Mouse (Mus musculus): ENCODE results near the gene Dock9.
"Not testable (repeated sequence)": the region's sequence is repeated elsewhere in the genome, so short reads cannot be mapped to it uniquely, and the experiment has no call there.

The Dock9 gene

DNA sequence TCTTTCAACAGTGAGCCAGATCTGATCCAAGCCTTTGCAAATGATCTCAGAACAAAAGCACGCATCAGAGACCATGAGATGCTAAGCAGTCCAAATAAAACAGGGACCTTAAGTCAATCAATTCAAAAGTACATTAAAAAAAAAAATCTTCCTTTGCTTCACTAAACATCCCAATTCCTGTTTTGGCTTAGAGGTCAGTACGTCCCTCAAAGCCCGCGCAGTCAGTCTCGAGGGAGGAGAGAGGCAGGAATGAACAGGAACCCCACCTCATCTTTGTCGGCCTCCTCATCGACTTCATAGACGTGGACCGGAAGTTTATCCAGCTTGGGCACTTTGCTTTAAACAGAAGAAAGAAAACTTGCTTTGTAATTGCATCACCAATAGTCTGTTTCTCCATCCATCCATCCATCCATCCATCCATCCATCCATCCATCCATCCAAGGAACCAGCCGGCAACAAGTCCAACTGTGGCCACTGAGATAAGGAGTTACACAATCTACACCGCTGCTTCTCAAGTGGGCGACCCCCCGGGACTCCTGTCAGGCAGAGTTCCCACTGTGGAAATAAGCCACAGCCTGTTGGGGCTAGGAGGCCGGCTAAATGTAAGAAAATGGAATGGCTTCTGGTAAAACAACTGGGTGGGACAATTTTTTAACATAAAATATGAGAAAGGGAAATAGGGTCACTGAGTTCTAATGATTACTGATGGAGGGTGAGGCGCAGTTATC lies 137.3 kb downstream of the Dock9 start:
- no peak for DNase-seq (ENCODE audit: low spot score in 2 of 2)

DNA sequence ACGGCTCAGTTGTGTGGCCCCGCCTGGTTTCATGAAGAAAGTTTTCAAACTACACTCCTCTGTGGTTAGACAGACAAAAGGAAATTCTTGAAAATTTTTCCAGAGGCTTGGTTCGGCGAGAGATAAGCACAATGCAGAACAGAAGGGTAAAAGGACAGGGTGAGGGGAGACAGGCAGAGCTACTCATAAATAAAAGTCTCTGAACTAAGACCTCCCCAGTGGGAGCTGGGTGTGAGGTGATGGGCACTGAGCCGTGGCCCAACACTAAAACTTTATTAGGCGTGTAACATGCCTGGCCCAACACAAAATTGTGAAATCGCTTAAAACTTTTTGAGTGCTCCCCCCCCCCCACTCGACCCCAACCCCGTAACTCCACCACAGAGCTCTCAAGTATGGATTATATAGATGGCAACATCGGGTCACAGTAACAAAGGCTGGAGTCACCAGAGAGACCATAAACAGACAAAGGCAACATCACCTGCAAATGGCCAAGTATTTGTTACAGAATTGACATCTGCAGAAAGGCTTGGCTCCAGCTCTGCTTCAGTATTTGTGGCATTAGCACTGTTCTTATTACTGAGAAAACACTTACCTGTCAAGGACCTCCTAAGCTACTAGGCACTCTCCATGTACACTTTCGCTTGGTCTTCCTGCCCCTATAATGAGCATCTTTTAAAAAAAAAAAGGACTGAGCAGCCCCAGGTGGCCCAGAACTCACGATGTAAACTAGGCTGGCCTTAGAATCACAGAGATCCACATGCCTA lies 138.4 kb downstream of the Dock9 start:
- no peak for DNase-seq (ENCODE audit: low spot score in 2 of 2)

DNA sequence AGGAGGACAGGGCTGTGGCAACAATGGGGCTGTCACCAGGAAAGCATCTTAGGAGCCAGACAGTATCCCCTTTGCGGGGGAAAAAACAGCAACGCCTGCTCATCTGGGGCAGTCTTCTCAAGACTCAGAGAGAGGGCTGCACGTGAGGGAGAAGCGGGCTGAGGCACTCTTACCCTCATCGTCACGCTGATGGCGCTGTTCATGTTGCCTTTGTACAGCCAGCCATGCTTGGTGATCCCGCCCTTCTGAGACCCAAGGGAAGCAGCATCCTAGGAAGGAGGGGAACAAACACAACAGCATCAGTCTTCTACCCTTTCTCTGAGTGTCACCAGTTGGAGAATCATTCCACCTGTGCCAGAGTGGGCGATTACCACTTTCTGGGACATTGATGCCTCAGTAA lies 139.1 kb downstream of the Dock9 start:
- DNase-seq (ENCODE audit: low spot score in 2 of 2): no peak

DNA sequence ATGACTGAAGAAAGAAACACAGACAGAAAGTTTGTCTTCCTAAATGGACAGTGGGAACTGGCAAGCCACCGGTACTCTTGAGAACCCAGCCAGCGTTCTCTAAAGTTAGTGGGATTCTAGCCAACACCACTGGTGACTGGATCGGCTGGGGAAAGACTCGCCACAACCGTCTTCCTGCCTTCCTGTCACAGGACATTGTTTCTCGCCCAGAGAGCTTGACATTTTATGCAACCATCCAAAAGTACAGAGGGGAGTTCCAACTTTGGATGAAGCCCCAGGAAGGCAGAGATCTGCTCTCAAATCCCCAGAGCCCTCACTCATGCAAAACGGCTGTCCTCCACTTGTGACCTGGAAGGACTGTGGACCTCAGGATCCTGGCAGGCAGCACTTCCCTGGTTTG lies 140.0 kb downstream of the Dock9 start:
- no peak for DNase-seq (ENCODE audit: low spot score in 2 of 2)

DNA sequence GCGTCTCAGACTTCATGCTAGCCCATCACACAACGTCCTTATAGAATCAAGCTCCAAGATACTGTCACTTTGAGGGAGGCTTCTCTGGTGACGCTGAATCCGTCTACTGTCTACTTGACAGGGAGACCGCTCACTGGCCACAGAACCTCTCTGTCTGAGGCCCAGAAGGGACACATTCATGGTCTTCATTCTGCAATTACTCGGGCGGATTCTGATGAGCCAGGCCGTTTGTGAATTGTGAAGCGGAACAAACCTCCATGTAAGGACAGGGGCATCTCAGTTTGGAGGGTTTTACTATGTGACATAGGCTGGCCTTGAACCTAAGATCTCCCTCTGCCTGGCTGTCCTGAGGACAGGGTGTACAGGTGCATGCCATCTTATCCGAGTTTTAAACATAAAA lies 140.7 kb downstream of the Dock9 start:
- DNase-seq (ENCODE audit: low spot score in 2 of 2): no peak

DNA sequence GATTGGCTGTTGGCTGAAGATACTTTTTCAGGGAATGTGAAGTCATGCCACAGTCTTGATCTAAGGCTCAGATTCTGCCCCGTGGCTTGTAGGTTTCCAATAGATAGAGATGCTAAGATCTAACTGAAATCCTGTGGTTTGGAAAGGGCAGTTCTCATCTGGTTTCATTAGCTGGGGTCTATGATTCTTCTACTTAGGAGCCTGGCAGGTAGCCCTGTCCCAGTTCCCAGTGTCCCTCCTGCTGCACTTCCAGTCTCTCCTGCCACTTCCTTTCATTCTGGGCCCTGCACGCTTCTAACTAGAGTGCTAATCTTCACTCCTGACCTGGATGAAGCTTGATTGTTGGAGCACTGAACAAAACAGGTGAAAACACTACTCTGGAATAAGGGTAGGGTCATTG lies 142.7 kb downstream of the Dock9 start:
- no peak for DNase-seq (ENCODE audit: low spot score in 2 of 2)

DNA sequence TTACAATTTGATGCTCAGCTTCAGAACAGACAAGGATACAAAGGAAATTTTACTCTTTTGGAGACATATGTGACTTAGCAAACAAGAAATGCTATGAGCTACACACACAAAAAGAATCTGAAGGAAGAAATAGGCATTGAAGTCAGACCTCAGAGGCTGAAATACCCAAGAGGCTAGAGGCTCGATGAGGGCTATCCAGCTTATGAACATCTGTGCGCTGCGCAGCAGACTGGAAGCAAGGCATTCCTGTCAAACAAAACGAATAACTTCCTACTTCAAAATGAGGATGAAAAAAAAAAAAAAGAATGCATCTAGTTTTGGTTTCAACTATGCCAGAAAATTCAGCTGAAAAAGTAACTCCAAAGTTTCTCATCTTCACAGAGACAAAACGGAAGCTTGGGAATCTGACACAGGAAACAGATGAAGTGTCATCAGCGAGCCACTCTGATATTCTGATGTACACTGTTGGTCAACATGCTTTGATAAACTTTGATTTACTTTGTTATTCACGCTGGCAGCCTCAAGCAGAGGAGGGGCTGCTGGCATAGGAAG lies 143.1 kb downstream of the Dock9 start:
- DNase-seq (ENCODE audit: low spot score in 2 of 2): no peak

DNA sequence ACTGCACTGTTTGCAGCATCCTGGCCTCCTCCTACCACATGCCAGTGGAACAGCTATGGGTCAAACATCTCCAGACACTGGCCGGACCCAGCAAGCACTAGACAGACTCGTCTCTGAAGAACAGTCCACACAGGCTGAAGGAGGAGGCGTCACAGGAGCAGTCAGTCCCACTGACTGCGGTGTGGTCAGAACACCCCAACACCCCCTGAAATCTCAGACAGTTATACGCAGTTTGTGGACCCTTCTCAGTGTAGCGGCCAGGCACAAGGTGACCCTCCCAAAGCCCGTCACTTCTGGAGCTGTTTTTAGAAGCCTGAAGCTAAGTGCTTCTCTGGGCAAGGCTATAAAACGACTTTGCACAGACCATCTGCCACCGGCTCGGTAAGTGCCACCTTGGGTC lies 143.9 kb downstream of the Dock9 start:
- DNase-seq (ENCODE audit: low spot score in 2 of 2): no peak

DNA sequence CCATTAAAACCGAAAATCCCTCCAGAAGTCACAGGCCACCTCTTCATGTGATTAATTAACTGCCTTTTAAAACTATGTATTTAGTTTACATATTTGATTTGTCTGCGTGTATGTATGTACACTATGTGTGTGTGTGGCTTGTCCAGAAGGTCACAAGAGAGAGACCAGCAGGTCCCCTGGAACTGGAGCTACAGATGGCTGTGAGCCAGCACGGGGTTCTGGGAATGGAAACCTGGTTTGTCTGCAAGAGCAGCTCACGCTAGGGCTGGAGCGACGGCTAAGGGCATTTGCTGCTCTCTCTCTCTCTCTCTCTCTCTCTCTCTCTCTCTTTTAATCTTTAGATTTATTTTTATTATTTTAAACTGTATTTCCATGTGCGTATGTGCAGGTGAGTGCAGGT lies 144.4 kb downstream of the Dock9 start:
- no peak for DNase-seq (ENCODE audit: low spot score in 2 of 2)

DNA sequence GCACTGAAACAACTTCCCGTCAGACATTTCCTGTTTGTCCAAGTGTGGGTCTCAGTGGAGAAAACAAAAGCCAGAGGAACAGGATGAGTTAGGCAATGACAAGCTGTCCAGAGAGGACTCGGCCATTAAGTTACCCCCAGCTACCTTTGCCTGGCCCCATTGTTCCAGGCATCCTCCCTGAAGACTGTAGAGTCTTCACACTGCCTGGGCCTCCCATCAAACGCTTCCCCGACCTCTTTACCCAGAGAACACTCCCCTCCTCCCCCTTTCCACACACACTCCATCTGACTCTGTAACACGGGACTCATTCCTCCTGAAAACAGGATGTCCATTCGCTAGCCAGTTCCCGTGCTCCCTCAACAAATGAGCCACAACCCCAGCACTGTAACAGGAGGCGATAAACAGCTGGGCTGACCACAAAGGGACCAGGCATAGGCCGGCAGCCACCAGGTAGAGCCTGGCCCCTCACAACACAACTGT lies 149.0 kb downstream of the Dock9 start:
- DNase-seq (ENCODE audit: low spot score in 2 of 2): no peak

DNA sequence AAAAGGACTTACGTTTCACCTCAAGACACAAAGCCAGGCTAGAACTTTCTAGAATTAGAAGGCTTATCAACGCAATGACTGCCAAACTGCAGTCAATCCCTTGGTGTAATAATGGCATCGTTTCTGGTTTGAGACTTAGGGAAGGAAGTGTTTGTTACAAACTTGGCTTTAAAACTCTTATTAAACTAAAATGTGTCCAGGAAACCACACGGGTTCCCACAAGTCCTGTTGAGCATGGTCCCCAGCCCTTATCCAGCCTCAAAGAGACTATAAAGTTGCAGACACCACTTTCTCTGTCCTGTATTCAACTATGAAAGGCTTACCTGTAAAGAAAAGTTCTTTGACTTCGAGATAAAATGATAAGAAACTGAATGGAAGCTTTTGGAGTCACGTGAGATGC lies 149.9 kb downstream of the Dock9 start:
- DNase-seq (ENCODE audit: low spot score in 2 of 2): no peak

DNA sequence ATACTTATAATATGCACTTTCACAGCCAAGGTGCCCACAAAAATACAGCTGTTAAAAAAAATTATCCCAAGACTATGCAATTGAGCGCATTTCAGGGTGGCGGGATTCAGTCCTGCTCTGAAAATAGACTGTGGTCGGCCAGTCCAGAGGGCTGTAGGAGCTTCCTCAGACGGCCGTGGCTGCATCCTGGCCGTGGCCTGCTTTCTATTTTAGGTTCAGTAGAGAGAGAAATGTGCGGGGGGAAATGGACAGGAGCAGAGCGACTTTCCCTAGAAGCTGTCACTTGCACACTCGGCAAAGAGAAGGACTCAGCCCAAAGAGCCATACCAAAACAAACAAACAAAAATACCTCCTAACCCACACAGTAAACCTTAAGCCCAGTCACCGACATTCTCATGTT lies 151.0 kb downstream of the Dock9 start:
- no peak for DNase-seq (ENCODE audit: low spot score in 2 of 2)

DNA sequence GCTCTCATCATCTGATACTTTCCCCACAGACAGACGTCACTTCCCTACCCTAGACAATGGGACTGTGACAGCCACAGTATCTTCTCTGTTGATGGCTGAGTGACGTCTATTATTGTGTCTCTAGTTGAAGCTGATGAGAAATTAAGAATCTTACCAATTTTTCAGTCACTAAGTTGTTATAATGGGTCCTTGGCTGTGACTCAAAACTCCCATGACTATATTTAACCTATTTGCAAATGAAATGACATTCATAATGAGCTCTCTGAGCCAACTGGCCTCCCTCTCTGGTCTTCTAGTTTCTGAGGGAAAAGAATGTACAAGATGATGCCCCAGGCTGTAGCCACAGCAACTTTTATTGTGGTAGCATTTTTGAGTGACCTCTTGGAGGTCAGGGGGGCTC lies 153.3 kb downstream of the Dock9 start:
- no peak for DNase-seq (ENCODE audit: low spot score in 2 of 2)

DNA sequence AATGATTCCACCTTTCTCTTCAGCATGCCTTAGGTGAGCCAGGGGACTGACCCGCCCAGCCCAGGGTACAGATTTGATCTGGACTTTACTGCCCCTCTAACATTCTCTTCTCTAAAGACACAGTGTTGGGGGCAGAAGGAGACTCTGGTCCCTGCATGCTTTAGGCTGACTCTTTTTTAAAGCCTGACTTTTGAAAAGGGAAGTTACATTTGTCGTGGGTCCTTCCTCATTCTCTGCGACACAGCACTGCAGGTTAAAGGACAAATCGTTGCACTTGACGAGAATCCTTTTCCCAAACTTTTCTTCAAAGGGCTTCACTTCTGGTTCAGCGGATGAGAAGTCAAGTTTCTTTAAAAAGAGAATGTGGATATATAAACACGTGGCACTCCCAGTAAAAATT lies 156.4 kb downstream of the Dock9 start:
- DNase-seq (ENCODE audit: low spot score in 2 of 2): no peak

DNA sequence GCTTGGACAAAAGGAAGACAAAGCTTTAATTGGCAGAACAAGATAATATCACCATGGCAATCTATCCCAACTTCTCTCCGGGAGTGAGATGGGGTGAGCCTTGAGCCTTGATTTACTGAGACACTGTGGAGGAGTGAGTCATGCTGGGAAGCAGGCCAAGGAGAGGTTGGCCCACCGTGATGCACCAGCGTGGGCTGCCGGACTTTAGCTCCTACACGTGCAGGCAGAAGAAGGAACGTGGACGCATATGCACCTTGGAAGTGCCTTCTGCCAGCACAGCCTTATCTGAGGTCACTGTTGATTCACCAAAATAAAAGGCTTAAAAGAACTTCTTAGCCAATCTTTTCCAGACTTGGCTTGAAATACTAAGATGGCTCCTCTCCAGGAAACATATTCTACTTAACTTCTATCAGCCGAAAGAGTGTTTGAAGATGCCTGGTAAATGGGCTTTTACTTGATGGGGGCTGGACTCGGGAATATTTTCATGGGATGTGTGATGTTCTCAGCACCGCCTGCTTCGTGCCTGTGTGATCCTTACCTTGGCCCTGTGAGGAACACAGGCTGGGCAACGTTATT lies 160.6 kb downstream of the Dock9 start:
- no peak for DNase-seq (ENCODE audit: low spot score in 2 of 2)

DNA sequence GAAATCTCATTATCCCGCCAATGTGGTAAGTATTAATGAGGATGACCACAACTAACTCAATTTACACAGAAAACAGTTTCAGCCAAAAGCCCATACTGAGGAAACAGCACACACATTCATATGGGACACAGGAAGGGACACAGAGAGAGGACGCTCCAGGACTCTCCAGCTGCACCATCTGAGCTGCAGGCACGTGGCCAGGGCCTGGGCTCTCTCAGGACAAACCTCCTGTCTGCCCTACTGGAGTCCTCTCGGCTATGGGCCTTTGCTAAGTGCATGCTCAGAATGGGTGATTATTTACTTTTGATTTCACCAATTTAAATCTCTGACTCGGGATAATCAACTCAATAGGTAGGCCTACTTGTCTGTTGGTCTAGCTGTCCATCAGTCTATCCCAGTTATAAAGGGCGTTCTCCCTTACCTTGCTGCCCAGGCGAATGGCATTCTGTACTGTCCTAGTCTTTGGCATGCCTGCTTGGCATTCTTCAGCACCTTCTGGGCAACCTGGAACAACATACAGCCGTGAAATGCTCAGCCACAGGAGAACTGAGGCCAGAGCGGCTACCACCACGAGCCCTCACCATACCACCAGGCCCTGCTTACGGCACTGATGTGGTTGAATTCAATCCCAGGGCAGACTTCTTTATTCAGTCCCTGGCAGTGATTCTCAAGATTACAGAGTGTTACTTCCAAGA lies 162.8 kb downstream of the Dock9 start:
- no peak for DNase-seq (ENCODE audit: low spot score in 2 of 2)

DNA sequence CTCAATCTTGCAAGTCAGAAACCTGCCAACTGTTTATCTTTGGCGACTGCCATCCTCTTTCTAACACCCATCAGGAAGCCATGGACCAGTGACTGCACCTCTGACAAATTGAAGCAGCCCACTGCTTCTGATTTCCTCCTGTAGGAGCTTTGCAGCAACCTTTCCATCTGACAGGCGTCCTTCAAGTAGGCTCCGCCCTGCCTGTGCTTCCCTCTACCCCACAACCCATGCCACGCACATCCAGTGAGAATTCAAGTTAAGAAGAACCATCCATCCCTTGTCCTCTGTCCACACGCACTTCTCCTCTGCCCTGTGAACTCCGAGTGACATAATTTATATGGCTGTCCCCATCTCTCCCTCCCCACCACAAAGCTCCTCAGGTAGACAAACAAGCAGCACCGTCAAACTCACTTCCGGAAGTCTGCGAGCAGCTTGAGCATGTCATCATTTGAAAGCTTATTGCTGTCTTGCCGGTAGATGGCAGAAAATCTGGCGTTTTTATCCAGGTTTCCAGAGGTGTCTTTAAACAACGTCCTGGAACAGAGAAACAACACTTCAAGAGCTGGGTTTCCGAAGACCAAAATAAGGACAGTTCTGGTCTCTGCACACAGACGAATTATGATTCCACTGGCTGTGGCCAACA lies 163.4 kb downstream of the Dock9 start:
- DNase-seq (ENCODE audit: low spot score in 2 of 2): no peak

DNA sequence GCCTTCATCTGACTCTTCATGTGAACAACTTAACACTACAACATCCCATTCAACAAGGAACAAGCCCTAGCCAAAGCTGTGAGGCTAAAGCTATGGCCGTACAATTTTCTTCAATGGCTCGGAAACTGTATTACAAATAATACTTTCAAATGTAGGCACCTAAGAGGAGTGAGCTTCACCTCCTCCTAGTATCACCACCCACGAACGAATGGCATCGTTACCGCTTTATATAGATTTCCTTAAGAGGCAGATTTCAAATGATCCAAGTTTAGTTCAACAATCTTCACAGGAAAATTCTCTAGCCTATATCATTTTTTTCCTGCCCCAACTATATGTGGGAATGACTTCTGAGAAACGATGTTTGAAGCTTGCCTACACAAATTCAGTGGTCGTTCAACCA lies 165.7 kb downstream of the Dock9 start:
- DNase-seq (ENCODE audit: low spot score in 2 of 2): no peak

DNA sequence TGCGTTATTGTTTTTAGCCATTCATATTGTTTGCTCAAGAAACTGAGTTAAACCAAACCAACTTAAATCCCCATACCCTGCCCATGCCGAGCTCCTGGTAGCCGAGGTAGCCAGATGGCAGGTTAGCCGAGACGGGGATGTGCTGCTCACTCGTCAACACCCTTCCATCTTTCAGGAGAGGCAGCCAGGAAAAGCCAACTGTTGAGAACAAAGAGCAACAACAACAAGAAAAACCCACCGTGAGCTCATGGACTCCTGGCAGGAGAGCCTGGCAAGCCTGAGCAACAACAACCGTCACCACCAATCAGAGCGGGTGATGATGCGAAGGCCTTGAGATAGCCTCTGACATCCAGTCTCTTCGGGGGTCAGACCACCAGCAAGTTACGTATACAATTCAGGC lies 170.9 kb downstream of the Dock9 start:
- no peak for DNase-seq (ENCODE audit: low spot score in 2 of 2)

DNA sequence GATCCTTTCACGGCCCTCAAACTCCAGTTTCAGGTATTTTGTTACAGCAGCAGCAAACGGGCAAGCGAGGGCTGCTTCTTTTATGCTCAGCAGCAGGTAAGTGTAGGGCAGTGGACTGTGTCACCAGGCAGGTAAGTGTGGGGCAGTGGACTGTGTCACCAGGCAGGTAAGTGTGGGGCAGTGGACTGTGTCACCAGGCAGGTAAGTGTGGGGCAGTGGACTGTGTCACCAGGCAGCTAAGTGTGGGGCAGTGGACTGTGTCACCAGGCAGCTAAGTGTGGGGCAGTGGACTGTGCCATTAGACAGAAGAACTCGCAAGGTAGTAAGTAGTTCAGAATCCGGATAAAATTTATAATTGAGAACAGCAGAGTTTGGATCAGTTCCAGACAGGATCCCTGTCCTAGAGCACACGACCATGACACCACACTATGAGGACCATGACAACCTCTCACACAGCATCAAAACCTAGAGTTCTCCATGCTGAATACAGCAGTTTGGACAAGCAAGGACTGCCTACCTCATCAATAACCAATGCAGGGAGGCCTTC lies 173.6 kb downstream of the Dock9 start:
- not testable (repeated sequence) for DNase-seq (ENCODE audit: low spot score in 2 of 2)

DNA sequence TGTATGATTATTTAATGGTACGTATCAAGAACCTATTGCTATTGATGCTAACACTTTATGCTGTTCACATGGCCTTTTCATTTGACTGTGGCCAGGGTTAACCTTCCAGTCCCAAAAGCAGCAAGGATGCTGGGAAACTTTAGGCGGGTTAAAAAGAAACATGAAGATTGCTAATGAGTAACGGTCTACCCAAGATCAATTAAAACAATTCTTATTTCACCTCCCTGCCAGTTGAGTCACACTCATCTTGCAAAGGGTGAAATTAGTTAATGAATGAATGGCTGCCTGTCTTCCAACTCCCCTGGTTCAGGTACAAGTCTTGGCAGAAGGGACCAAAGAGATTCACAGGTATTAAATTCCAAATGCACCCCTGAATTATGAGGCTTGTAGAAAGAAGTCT lies 175.8 kb downstream of the Dock9 start:
- DNase-seq (ENCODE audit: low spot score in 2 of 2): no peak

Measured in spleen, postnatal 14 days (tissue).